Mouse (Mus musculus): ENCODE results near the gene Cluap1.

DNA sequence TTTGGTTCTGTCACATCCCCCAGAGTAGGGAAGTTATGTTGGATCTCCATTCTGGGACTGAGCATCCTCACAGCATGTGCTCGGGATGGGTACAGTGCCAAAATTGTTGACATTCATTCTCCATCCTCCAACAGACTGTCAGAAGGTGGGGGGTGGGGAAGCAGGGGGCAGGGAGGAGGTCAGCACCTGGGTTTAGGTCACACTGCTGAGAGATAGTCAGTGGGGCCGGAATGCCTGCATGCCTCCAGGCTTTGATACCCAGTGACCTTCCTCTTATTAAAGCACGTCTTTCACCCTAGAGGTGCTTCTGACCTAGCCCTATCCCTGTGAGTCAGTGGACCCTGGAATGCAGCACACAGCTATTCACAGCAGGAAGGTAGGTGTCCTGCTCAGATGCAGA is 68.1 kb downstream of the Cluap1 start:
- TF ChIP-seq GATA1 (IDR thresholded peaks at IDR 0.05; ENCODE audit: low read length) (no peak), TAL1 (IDR thresholded peaks at IDR 0.05; ENCODE audit: low read length) (no peak)
